Mouse (Mus musculus) ZHBTc4 (cell line): ENCODE measurements around the gene Vmn2r15.

Source experiments
- DNase-seq: peaks from one replicate; pipeline ENCODE4 v3.0.0-alpha.2; 2011; ENCODE audit warnings: low read depth, low spot score

Gene Vmn2r15

DNA sequence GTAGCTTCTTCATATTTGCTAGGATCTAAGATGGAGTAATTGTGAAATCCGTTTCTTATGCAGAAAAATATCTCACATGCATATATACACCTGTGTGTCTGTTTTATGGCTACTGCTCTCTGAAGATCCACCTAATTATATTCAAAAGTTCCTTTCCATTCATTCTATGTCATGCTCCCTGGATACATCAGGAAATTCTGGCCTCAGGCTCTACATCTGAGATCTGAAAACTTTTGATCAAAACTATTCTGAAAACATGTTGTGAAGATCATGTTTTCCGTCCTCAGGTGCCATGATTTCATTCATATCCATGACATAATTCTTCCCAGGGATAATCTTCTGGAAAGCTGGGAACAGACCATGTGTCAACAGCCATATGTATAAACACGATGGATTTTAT lies at the start of gene Vmn2r15:
Vmn2r15 (minus strand) TSS at position 101 of the 400 bp plus-strand sequence.
- DNase-seq: no peak

GRCm38 (mm10) chr5:109329862-109330261 lies 32.4 kb upstream of the Vmn2r15 start, which contains the start of gene Vmn2r16:
Gene Vmn2r16 (plus strand): TSS chr5:109330162.
- DNase-seq: no peak

DNA sequence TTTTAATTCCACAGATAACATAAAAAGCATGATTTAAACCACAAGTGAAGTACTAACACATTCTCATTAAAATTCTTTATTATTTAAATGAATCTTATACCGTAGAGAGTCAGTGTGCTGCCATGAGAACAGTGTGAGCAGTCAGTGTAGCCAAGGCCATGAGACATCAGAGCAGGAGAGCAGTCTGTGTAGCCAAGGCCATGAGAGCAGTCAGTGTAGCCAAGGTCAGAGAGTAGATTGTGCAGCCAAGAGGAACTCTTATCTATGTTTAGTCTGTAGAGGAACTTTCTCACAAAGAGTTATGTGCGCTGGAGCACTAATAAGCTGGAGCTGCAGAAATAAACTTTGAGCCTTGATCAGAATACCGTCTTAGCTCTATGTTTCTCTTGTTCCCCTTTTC lies 2.8 kb downstream of the Vmn2r15 start:
- DNase-seq: no peak
